Mouse (Mus musculus) hindbrain, embryonic 10.5 days (tissue): Measurements from ENCODE around the gene H1foo. TPM values are rescaled to one million over a fixed set of nuclear protein-coding genes. Genes with fewer than 3 reads are reported as not detected.

ENCODE experiments used
- DNase-seq: peaks from one replicate; pipeline ENCODE4 v3.0.0-alpha.2; 2017; ENCODE audit warnings: low spot score
- H3K27ac ChIP-seq: fragments of 300-500 bp; sonication (generic); 2 replicates; pipeline ENCODE4 v1.5.1; 2016; ENCODE audit warnings: mild to moderate bottlenecking, moderate library complexity
- H3K27me3 ChIP-seq: fragments of 300-500 bp; sonication (generic); 2 replicates; pipeline ENCODE4 v1.6.1; 2016; ENCODE audit warnings: mild to moderate bottlenecking; ENCODE audit not compliant: poor library complexity, insufficient read depth, severe bottlenecking
- H3K36me3 ChIP-seq: fragments of 300-500 bp; sonication (generic); 2 replicates; pipeline ENCODE4 v1.6.1; 2016; ENCODE audit warnings: mild to moderate bottlenecking, moderate library complexity
- H3K4me1 ChIP-seq: fragments of 300-500 bp; sonication (generic); replicated peaks from 2 replicates; pipeline ENCODE4 v1.6.1; 2016; ENCODE audit warnings: mild to moderate bottlenecking
- H3K4me3 ChIP-seq: fragments of 300-500 bp; sonication (generic); 2 replicates; pipeline ENCODE4 v1.5.1; 2016; ENCODE audit warnings: mild to moderate bottlenecking, moderate library complexity
- H3K9me3 ChIP-seq: fragments of 300-500 bp; sonication (generic); 2 replicates; pipeline ENCODE4 v1.6.1; 2016; ENCODE audit warnings: mild to moderate bottlenecking, moderate library complexity
- WGBS: fragments of 180-500 bp; shearing (Covaris S2); methylation state at CpG from one replicate; pipeline ENCODE4 v1.1.7; 2016; 5-methylcytosine and 5-hydroxymethylcytosine counted together
- polyA plus RNA-seq: library from polyadenylated mRNA; unstranded; fragments of >200 nt; fragmentation: Nextera tagmentation; extraction: Ambion mirVana; gene quantifications from 2 replicates; pipeline ENCODE4 v1.2.1, GENCODE M21; 2016

The H1foo gene
- polyA plus RNA-seq, 1 experiment from 2014 or later, result not detected

DNA sequence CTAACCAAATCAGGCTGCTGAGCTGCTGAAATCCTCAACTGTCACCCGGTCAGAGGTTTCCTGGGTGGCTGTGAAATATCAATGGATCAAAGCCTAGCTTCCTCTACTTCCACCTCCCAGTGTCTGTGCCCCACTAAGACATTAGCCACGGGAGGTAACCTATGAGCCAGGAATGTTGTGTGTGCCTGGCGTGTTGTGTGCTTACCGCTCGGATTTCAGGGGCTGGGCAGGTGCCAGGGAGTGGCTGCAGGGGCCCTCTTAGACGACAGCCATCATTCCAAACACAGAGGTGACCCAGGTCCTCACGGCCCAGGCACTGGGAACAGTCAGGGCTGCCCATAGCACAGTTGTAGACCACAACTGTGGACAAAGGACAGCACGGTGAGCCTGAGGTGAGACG lies 24.4 kb downstream of the H1foo start:
- Histone ChIP-seq H3K27ac (0 out of 2 replicates have a peak overlapping the region, but pooled peaks have one; percentile 57), H3K4me1 (peaks cover 50% of the 10 kb centered on the region), H3K9me3 (no peaks in the 10 kb centered on the region), H3K36me3 (0 out of 2 replicates have a peak, but pooled peaks cover 4% of the 10 kb centered on the region), H3K4me3 (no peak overlapping the region), H3K27me3 (0 out of 2 replicates have a peak, but pooled peaks cover 1% of the 10 kb centered on the region)
- 76% methylated on average over 9 of the region's 9 CpGs for WGBS
- DNase-seq, result no peak

DNA sequence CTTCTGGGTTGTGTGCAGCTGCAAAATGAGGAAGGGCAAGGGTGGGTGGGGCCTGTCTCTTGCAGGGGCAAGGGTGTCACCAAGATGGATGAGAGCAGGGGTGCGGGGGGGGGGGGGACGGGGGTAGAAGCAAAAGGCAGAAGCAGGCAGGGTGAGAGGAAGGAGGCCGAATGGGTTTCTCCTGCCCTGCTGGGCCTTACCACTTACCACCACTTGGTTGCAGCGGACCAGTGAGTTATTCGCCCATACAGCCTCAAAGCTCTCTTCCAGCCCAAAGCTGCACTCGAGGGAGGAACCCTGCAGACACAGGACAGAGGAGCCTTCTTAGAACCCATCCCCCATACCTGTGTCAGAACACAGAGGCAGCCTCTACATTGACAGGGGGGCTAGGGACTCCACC lies 25.2 kb downstream of the H1foo start:
- no peaks in the 10 kb centered on the region for H3K27me3 ChIP-seq
- peak overlapping the region; percentile 16; the same call in 1 of the 2 replicates for H3K27ac ChIP-seq
- H3K36me3 ChIP-seq, result 0 out of 2 replicates have a peak, but pooled peaks cover 4% of the 10 kb centered on the region
- H3K4me3 ChIP-seq, result no peak overlapping the region
- WGBS, result 65% methylated on average over 5 of the region's 6 CpGs
- H3K9me3 ChIP-seq, result no peaks in the 10 kb centered on the region
- no peak for DNase-seq
- peaks cover 52% of the 10 kb centered on the region for H3K4me1 ChIP-seq

DNA sequence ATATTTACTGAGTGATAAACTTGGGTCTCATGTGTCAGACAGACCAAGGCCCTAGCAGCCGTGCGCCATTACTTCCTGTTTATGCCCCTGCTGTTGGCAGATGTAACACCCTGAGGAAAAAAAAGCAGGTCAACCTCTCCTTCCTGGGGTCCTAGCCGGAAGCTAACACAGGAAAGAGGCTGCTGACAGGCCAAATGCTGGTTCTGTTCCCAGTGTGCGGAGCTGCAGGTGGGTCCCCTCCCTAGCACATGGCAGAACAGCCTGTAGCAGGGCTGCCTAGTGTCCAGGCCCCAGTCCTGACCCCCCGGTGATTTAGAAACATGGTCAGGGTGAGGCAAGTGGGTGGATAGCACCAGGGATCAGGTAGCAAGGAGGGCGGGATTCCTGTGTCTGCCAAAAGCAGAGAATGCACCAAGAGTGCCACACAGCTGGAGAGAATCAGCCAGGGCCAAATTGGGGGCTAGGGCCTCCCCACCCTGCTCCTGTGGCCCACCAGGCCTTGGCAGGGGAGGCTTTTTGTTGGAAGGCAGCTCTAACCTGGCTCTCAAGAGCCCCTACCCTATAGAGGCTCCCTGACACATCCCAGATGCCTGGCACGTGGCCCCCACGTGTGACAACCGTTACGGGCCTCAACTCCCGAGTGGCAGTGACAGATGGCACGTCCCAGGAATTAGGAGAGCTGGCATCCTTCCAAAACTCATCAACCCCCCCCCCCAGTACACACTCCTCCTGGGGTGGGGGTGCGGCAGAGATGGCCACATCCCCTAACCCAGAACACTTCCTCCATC lies 26.7 kb downstream of the H1foo start:
- Histone ChIP-seq H3K27ac (peak overlapping the region; percentile 53), H3K27me3 (no peaks in the 10 kb centered on the region), H3K36me3 (no peaks in the 10 kb centered on the region), H3K9me3 (no peaks in the 10 kb centered on the region), H3K4me1 (peaks cover 52% of the 10 kb centered on the region), H3K4me3 (no peak overlapping the region)
- whole genome bisulfite sequencing, result 75% methylated on average over 13 of the region's 13 CpGs
- DNase-seq, result no peak

DNA sequence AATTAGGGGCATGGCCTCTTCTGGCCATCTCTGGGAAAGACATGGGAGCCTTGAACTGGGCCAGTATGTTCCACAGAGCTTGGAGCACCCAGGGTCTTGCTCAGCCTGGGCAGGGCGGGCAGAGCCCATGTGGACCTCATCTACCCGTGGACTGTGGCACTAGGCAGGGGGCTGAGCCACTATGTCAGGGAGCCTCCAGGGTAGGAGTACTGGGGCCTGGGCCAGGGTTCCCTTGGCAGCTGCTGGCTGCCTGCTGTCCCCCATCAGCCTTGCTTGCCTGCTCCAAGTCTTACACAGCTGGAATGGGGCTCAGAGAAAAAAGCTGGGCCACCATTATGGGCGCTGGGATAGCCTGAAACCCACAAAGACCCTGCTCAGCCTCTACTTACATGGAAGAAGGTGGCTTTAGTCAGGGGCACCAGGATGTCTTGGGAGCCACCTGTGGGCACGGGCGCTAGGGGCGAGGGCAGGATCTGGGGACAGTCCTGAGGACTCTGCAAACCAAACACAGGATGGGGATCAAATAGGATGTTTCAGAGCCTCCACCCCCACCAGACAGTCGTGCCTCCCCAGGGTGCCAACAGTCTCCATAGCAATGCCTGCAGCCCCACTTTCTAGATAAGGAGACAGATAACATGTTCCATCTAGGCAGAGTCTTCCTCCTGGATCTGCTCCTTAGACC lies 27.5 kb downstream of the H1foo start:
- Histone ChIP-seq H3K36me3 (no peaks in the 10 kb centered on the region), H3K4me3 (no peak overlapping the region), H3K27me3 (no peaks in the 10 kb centered on the region), H3K4me1 (peaks cover 52% of the 10 kb centered on the region), H3K9me3 (no peaks in the 10 kb centered on the region), H3K27ac (peak overlapping the region; percentile 53; the same call in 1 of the 2 replicates)
- no peak for DNase-seq
- 80% methylated on average over 7 of the region's 7 CpGs for WGBS

DNA sequence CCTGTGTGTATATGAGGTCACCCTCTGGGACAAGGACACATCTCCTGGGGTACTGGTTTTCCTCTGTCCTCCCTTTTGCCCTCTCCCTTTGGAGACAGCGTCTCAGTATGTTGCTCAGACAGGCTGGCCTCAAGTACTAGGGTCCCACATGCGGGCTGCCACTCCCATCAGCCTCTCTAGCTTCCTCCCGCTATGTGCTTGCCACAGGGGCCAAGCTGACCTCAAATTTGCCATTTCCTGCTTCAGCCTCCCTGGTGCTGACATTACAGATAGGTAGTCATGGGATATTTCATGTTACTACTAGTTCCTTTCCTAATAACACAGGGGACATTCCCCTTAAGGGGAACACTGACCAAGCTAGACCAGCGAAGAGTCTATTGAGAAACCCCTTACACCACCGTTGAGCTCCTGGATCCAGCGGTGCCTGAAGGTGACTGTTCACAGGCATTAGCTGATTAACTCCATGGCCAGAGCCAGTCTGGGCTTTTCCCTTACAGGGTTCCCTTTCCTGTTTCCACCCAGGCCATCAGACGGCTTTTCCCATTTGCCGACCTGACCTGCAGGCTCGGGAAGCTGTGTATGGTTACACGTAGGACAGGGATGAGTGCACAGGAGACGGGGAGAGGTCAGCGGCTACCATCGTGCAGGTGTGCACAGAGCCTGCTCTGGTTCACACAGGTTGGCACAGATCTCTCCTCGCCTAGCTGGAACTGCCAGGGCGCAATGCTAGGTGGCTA lies 28.6 kb downstream of the H1foo start:
- no peak overlapping the region for H3K27ac ChIP-seq
- 83% methylated on average over 15 of the region's 15 CpGs for WGBS

DNA sequence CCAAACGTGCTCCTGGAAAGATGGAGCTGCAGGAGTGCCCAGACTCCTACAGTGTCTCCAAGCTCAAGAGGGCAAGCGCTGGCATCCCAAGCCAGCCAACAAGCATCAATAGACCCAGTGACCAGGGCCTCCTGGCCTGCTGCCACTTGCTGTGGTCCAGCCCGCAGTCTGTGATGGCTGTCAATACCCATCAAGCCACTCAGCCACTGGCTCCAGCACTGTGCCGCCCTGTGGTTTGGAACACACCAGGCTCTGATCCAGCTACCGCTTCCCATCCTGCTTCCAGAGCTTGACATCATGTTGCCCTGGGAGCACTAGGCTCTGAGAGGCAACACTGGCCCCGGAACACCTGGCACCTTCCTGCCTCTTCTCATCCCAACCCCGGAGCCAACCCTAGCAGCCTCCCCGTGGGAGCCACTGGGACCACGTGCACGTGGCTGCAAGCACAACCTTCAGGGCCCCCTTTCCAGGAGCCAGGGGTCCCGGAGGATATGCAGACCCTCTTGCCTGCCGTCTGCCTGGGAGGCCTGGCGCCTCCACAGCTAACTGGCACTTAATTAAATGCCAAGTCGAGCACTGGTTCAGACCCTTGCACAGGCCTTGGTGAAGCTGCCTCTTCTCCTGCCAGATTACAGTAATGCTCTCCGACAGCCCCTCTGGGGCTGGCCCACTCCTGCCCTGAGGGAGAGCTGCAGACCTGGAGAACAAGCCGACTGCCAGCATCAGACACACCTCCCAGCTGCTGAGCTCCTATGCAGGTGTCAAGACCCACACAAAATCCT lies 29.3 kb downstream of the H1foo start:
- Histone ChIP-seq H3K27ac (no peak overlapping the region), H3K4me3 (no peak overlapping the region), H3K9me3 (no peaks in the 10 kb centered on the region), H3K36me3 (no peaks in the 10 kb centered on the region), H3K4me1 (peaks cover 40% of the 10 kb centered on the region), H3K27me3 (no peaks in the 10 kb centered on the region)
- no peak for DNase-seq
- WGBS, result 85% methylated on average over 16 of the region's 16 CpGs

More for the DNA sequence above, 28.6 kb downstream of the H1foo start:
- no peak overlapping the region; the same call in 1 of the 2 replicates for H3K4me3 ChIP-seq
- no peak for DNase-seq
- no peaks in the 10 kb centered on the region for H3K9me3 ChIP-seq
- peaks cover 45% of the 10 kb centered on the region for H3K4me1 ChIP-seq
- H3K27me3 ChIP-seq, result no peaks in the 10 kb centered on the region
- no peaks in the 10 kb centered on the region for H3K36me3 ChIP-seq

DNA sequence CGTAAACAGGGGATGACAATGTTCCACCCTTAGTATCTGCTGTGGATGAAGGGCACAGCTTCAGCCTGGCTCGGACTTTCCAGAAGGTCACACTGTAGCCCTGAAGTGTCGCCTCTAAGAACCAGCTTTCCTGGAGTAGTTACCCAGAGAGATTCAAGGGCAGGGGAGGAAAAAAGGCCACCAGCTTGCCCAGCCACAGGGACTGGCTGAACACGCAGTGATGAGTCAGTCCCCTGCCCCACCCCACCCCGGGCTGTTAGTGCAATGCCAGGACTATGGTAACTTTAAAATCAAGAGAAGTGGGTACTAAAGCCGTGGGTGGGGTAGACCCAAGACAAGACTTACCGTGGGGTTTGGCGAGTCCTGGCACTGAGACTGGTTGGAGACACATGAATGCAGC lies 30.9 kb downstream of the H1foo start:
- H3K4me3 ChIP-seq, result no peak overlapping the region
- WGBS, result 87% methylated on average over 8 of the region's 8 CpGs
- H3K9me3 ChIP-seq, result no peaks in the 10 kb centered on the region
- peaks cover 43% of the 10 kb centered on the region for H3K4me1 ChIP-seq
- DNase-seq, result no peak
- 0 out of 2 replicates have a peak overlapping the region, but pooled peaks have one; percentile 23 for H3K27ac ChIP-seq
- H3K27me3 ChIP-seq, result no peaks in the 10 kb centered on the region
- no peaks in the 10 kb centered on the region for H3K36me3 ChIP-seq

DNA sequence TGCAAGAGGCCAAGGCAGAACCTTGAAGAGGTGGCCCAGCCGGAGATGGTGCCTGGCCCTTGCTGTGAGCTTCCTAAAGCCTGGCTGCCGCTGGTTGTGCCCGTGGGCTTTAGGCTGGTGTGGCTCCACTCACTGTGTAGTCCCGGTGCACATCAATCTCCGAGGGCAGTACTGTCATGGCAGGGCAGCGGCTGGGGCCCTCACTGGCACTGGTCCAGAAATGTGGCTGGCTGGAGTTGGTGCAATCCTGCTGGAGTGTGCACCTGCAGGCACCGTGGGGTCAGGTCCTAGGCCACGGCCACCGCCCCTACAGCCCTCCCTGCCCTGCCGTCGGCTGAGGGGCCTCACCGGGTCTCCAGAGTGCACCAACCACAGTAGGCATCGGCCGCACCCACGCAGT lies 33.1 kb downstream of the H1foo start:
- H3K27me3 ChIP-seq, result no peaks in the 10 kb centered on the region

DNA sequence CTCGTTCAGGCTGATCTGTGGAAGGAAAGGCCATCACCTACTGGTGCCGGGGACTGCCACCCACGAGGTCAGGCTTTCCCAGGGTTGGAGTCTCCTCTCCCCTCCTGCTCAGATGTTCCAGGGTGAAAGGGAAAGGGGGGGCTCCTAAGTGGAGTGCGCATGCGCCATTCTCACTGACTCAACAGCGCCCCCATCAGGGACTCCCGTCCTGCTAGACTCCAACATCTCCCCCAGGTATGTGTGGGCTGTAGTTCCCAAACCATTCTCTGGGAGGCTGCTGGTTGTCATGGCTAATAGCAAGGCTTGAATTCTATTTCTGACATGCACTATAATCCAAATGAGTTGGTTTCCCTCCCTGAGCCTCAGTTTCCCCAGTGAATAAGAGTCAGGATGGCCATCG lies 33.9 kb downstream of the H1foo start:
- Histone ChIP-seq H3K27me3 (no peaks in the 10 kb centered on the region), H3K27ac (no peak overlapping the region), H3K4me3 (no peak overlapping the region), H3K36me3 (no peaks in the 10 kb centered on the region), H3K9me3 (no peaks in the 10 kb centered on the region), H3K4me1 (peaks cover 39% of the 10 kb centered on the region)
- WGBS, result 68% methylated on average over 8 of the region's 8 CpGs
- DNase-seq, result no peak

More for the DNA sequence above, 33.1 kb downstream of the H1foo start:
- WGBS, result 93% methylated on average over 15 of the region's 15 CpGs
- Histone ChIP-seq H3K36me3 (no peaks in the 10 kb centered on the region), H3K27ac (peak overlapping the region; percentile 35; the same call in 1 of the 2 replicates), H3K9me3 (no peaks in the 10 kb centered on the region), H3K4me3 (no peak overlapping the region), H3K4me1 (peaks cover 36% of the 10 kb centered on the region)
- DNase-seq, result no peak

DNA sequence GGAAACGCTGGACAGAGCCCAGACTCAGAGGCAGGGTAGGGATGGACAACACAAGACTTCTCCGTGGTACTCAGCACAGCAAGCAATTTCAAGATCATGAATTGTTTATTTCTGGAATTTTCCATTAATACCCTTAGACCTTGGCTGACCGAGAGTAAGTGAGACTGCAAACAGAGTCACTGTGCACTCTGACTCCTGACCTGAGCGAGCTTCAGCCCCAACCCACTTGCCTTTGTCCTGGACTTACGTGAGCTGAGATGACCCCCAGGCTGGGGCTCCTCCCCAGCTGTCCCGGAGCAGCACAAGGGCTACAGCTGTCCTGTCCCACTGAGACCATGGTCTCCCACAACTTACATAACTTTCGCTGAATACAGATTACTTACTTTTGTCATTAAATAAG lies 38.2 kb downstream of the H1foo start:
- Histone ChIP-seq H3K27ac (no peak overlapping the region; the same call in 1 of the 2 replicates), H3K4me1 (peaks cover 75% of the 10 kb centered on the region), H3K27me3 (peaks cover 10% of the 10 kb centered on the region), H3K9me3 (no peaks in the 10 kb centered on the region), H3K36me3 (no peaks in the 10 kb centered on the region), H3K4me3 (no peak overlapping the region)
- DNase-seq, result no peak
- WGBS, result 64% methylated on average over 7 of the region's 7 CpGs

DNA sequence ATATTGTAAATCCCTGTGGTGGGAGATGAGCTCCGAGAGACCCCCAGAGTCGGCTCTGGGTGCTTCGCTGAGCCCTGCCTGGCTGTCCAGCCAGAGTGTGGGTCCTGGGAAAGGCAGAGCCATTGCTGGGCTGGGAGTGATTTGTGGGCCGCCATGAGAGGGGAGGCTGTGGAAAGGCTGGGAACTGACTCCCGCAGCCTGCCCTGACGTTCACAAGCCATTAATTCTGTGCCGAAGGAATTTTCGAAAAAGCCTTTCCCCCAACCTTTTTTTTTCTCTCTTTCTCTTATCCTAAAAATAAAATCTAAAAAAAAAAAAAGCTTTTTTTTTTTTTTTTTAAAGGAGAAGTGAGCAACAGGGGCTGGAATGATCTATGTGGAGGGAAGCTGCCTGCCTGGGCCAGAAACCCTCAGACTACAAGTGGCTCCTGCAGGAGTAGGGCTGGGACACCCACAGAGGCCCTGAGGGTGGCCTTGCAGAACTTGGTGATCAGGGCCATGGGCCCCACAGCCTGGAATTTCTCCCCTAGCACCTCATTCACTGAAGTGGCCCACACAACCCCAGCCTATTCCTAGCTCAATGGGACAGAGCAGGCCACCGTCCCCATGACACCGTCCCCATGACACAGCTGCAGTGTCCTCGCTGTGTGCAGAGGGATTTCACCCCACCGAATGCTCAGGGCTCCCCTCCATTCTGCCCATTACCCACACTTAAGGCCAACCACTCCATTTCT lies 38.7 kb downstream of the H1foo start:
- Histone ChIP-seq H3K4me3 (no peak overlapping the region), H3K27me3 (peaks cover 10% of the 10 kb centered on the region), H3K36me3 (no peaks in the 10 kb centered on the region), H3K27ac (no peak overlapping the region; the same call in 1 of the 2 replicates), H3K4me1 (peaks cover 75% of the 10 kb centered on the region), H3K9me3 (no peaks in the 10 kb centered on the region)
- 74% methylated on average over 12 of the region's 12 CpGs for WGBS
- DNase-seq, result no peak
